9 mouse cellular contexts compared by ENCODE assay signal in the genomic region with DNA sequence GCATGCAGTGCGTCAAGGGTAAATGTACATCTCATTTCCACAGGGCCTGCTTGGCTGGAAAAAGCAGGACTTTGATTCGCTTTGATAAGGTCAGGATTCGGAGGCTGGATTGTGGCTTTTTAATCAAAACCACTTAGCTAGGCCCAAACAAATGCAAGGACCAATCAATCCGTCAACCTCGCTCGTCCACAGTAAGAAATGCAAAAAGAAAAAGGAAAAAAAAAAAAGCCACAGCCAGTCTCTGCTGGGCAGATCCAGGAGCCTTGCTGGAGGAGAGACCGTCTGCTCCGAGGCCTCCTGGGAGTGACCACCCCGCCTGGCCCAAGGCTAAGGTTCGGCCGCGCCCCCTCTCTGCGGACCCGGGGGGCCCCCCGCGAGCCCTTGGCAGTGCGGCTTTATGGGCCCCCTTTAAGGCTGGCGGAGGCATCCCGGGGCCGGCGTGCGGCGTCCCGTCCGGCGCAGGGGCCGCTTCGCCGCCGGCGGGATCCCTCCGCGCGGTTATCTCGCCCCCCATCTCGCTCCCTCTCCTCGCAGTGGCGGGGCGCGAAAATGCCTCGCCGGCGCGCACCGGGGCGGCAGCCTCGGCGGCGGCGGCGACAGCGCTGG. TPM values are rescaled to one million over a fixed set of nuclear protein-coding genes. Genes with fewer than 3 reads are reported as not detected.
DNase-seq lines count a peak whose midpoint lies in the region; ATAC-seq and TF ChIP-seq lines count a peak whose summit lies in the region.
"Had no signal": no experiment of that assay in that cellular context is flagged by ENCODE, and none has a peak within 500 bp of the region (broad histone marks: within the 10 kb centered on the region; RNA-seq: fewer than 3 reads in every experiment).

Gene Hoxd8 (plus strand): TSS at position 223 of the 606 bp plus-strand sequence.

- peaks cover 96% of the 10 kb centered on the region for H3K27me3 ChIP-seq in lung, embryonic 14.5 days (ENCODE audit: insufficient read depth, low read length)
- peaks cover 91% of the 10 kb centered on the region for H3K27me3 ChIP-seq in embryonic facial prominence, embryonic 12.5 days
- peaks cover 89% of the 10 kb centered on the region for H3K27me3 ChIP-seq in hindbrain, embryonic 12.5 days
- H3K27me3 ChIP-seq in limb, embryonic 15.5 days, result peaks cover 88% of the 10 kb centered on the region
- H3K27me3 ChIP-seq in stomach, embryonic 15.5 days (replicated peaks), result peaks cover 90% of the 10 kb centered on the region

- intact Hi-C loops in left cerebral cortex, postnatal 36 days (cut with DNase I), result loop anchor here (5.0 kb wide), 2 partner anchors 353 to 448 kb away; no protein-coding TSS in a partner anchor

- no peaks in the 10 kb centered on the region for H3K36me3 ChIP-seq in lung, embryonic 14.5 days (ENCODE audit: insufficient read depth)
- no peaks in the 10 kb centered on the region for H3K36me3 ChIP-seq in embryonic facial prominence, embryonic 12.5 days
- H3K36me3 ChIP-seq in hindbrain, embryonic 12.5 days, result no peaks in the 10 kb centered on the region
- peaks cover 4% of the 10 kb centered on the region; the same call in 1 of the 2 replicates for H3K36me3 ChIP-seq in limb, embryonic 15.5 days
- H3K36me3 ChIP-seq in stomach, embryonic 15.5 days, result no peaks in the 10 kb centered on the region
- H3K36me3 ChIP-seq: G1E had no signal

- no peak for ATAC-seq in lung, embryonic 14.5 days (ENCODE audit: insufficient read depth)
- no peak for ATAC-seq in embryonic facial prominence, embryonic 12.5 days (ENCODE audit: insufficient number of reproducible peaks, insufficient read depth, low FRiP score, low TSS enrichment)
- no peak; the same call in 1 of the 2 replicates for ATAC-seq in hindbrain, embryonic 12.5 days (ENCODE audit: low FRiP score)
- no peak for ATAC-seq in limb, embryonic 15.5 days (ENCODE audit: insufficient number of reproducible peaks, low FRiP score, low TSS enrichment, low read depth)
- ATAC-seq in stomach, embryonic 15.5 days (ENCODE audit: insufficient read depth, low FRiP score, low read depth), result no peak

- peak within 1 kb of the TSS; percentile 75 for H3K4me2 ChIP-seq in lung, embryonic 14.5 days
- peak within 1 kb of the TSS; percentile 58 for H3K4me2 ChIP-seq in embryonic facial prominence, embryonic 12.5 days (replicated peaks)
- peak within 1 kb of the TSS; percentile 60 for H3K4me2 ChIP-seq in hindbrain, embryonic 12.5 days (replicated peaks)
- H3K4me2 ChIP-seq in limb, embryonic 15.5 days, result peak within 1 kb of the TSS; percentile 90
- peak within 1 kb of the TSS; percentile 87 for H3K4me2 ChIP-seq in stomach, embryonic 15.5 days

- TF ChIP-seq CTCF in lung, embryonic 14.5 days (IDR thresholded peaks at IDR 0.05; ENCODE audit: low read depth), result no peak

- H3K9ac ChIP-seq in lung, embryonic 14.5 days, result peak within 1 kb of the TSS; percentile 36; the same call in 1 of the 2 replicates
- peak within 1 kb of the TSS; percentile 45; the same call in 1 of the 2 replicates for H3K9ac ChIP-seq in embryonic facial prominence, embryonic 12.5 days
- H3K9ac ChIP-seq in hindbrain, embryonic 12.5 days, result peak within 1 kb of the TSS; percentile 49; the same call in 1 of the 2 replicates
- peak within 1 kb of the TSS; percentile 54 for H3K9ac ChIP-seq in limb, embryonic 15.5 days
- peak within 1 kb of the TSS; percentile 16 for H3K9ac ChIP-seq in stomach, embryonic 15.5 days

- DNase-seq in lung, embryonic 14.5 days, result peak; percentile 56
- no peak for DNase-seq in lung, postnatal 4 days
- DNase-seq in layer of hippocampus, adult 9-10 months (ENCODE audit: low spot score), result no peak
- no peak for DNase-seq in left cerebral cortex, postnatal 36 days (ENCODE audit: low spot score in 2 of 2)

- under 1% methylated on average over 45 of the region's 52 CpGs for WGBS in lung, embryonic 14.5 days
- under 1% methylated on average over 35 of the region's 52 CpGs for WGBS in embryonic facial prominence, embryonic 12.5 days
- WGBS in hindbrain, embryonic 12.5 days, result under 1% methylated on average over 35 of the region's 52 CpGs
- 1% methylated on average over 42 of the region's 52 CpGs for WGBS in limb, embryonic 15.5 days
- under 1% methylated on average over 46 of the region's 52 CpGs for WGBS in stomach, embryonic 15.5 days

- peak within 1 kb of the TSS; percentile 42 for H3K4me3 ChIP-seq in lung, embryonic 14.5 days (ENCODE audit: low read depth, low read length)
- peak within 1 kb of the TSS; percentile 36 for H3K4me3 ChIP-seq in embryonic facial prominence, embryonic 12.5 days
- H3K4me3 ChIP-seq in hindbrain, embryonic 12.5 days, result peak within 1 kb of the TSS; percentile 36
- peak within 1 kb of the TSS; percentile 61 for H3K4me3 ChIP-seq in limb, embryonic 15.5 days
- peak within 1 kb of the TSS; percentile 44 for H3K4me3 ChIP-seq in stomach, embryonic 15.5 days (replicated peaks)

- no peak within 1 kb of the TSS for H3K27ac ChIP-seq in lung, embryonic 14.5 days (ENCODE audit: low read depth)
- H3K27ac ChIP-seq in embryonic facial prominence, embryonic 12.5 days, result no peak within 1 kb of the TSS
- H3K27ac ChIP-seq in hindbrain, embryonic 12.5 days, result no peak within 1 kb of the TSS
- H3K27ac ChIP-seq in limb, embryonic 15.5 days, result peak within 1 kb of the TSS; percentile 83
- peak within 1 kb of the TSS; percentile 18; the same call in 1 of the 2 replicates for H3K27ac ChIP-seq in stomach, embryonic 15.5 days

- H3K4me1 ChIP-seq in lung, embryonic 14.5 days (ENCODE audit: insufficient read depth), result no peaks in the 10 kb centered on the region
- 0 out of 2 replicates have a peak, but pooled peaks cover 3% of the 10 kb centered on the region for H3K4me1 ChIP-seq in embryonic facial prominence, embryonic 12.5 days
- peaks cover 11% of the 10 kb centered on the region for H3K4me1 ChIP-seq in hindbrain, embryonic 12.5 days
- H3K4me1 ChIP-seq in limb, embryonic 15.5 days, result peaks cover 37% of the 10 kb centered on the region
- peaks cover 13% of the 10 kb centered on the region for H3K4me1 ChIP-seq in stomach, embryonic 15.5 days

- no peaks in the 10 kb centered on the region for H3K9me3 ChIP-seq in lung, embryonic 14.5 days (ENCODE audit: low read depth, low read length)
- no peaks in the 10 kb centered on the region for H3K9me3 ChIP-seq in embryonic facial prominence, embryonic 12.5 days
- no peaks in the 10 kb centered on the region for H3K9me3 ChIP-seq in hindbrain, embryonic 12.5 days (replicated peaks)
- no peaks in the 10 kb centered on the region for H3K9me3 ChIP-seq in limb, embryonic 15.5 days
- H3K9me3 ChIP-seq in stomach, embryonic 15.5 days, result no peaks in the 10 kb centered on the region

RNA-seq across cellular contexts. Expression of gene Hoxd8, which starts in this region (rescaled TPM):
- polyA plus RNA-seq in lung, embryonic 14.5 days (2014; fragmentation: Nextera tagmentation; extraction: Ambion mirVana), result 0.27 and 0.29 TPM in 2 replicates
- polyA plus RNA-seq in embryonic facial prominence, embryonic 12.5 days (2016; fragmentation: Nextera tagmentation; extraction: Ambion mirVana), result 1.6 and 2.6 TPM in 2 replicates
- polyA plus RNA-seq in hindbrain, embryonic 12.5 days (2016; fragmentation: Nextera tagmentation; extraction: Ambion mirVana), result 0.14 and 0.46 TPM in 2 replicates
- polyA plus RNA-seq in limb, embryonic 15.5 days (2015; fragmentation: Nextera tagmentation; extraction: Ambion mirVana), result 5.9 and 7.3 TPM in 2 replicates
- 1.9 and 3.2 TPM in 2 replicates for polyA plus RNA-seq in stomach, embryonic 15.5 days (2015; fragmentation: Nextera tagmentation; extraction: Ambion mirVana)
- total RNA-seq in left cerebral cortex, postnatal 36 days (2021), result not detected
- total RNA-seq: G1E had no signal
- polyA plus RNA-seq: G1E had no signal

Comparison
In these comparisons a context has a peak if more than half of its experiments do, and no peak if none do; other contexts are left out.
1. Peak in DNase-seq, H3K4me3 ChIP-seq, H3K9ac ChIP-seq and H3K4me2 ChIP-seq in lung, embryonic 14.5 days; RNA of the gene not detected or under 1 TPM.
2. H3K27ac ChIP-seq: peak in limb, embryonic 15.5 days (single experiment) and stomach, embryonic 15.5 days (single experiment); none in lung, embryonic 14.5 days (single experiment), embryonic facial prominence, embryonic 12.5 days (single experiment) and hindbrain, embryonic 12.5 days (single experiment).
3. Peak in every context shown above with its lines, with median percentiles within 50 percentile points of each other: H3K4me2 ChIP-seq, H3K4me3 ChIP-seq and H3K9ac ChIP-seq.